Mouse (Mus musculus) neural tube, embryonic 13.5 days (tissue): ENCODE measurements around the gene Rpl36al. TPM values are rescaled to one million over a fixed set of nuclear protein-coding genes. Genes with fewer than 3 reads are reported as not detected.

Experiments used
- ATAC-seq: fragments of 200-750 bp; cut with Nextera tagmentation; 2 replicates; pipeline ENCODE4 v1.8.0; 2017; ENCODE audit warnings: low read depth, mild to moderate bottlenecking, moderate TSS enrichment, moderate library complexity
- H3K27ac ChIP-seq: fragments of 300-500 bp; sonication (generic); replicated peaks from 2 replicates; pipeline ENCODE4 v1.5.1; 2015; ENCODE audit warnings: moderate library complexity, mild to moderate bottlenecking, inconsistent platforms
- H3K27me3 ChIP-seq: fragments of 300-500 bp; sonication (generic); 2 replicates; pipeline ENCODE4 v1.6.1; 2015; ENCODE audit warnings: mild to moderate bottlenecking, inconsistent platforms
- H3K36me3 ChIP-seq: fragments of 300-500 bp; sonication (generic); 2 replicates; pipeline ENCODE4 v1.6.1; 2015; ENCODE audit warnings: mild to moderate bottlenecking, inconsistent platforms
- H3K4me1 ChIP-seq: fragments of 300-500 bp; sonication (generic); replicated peaks from 2 replicates; pipeline ENCODE4 v1.6.1; 2015; ENCODE audit warnings: inconsistent platforms
- H3K4me2 ChIP-seq: fragments of 300-500 bp; sonication (generic); 2 replicates; pipeline ENCODE4 v1.6.1; 2015; ENCODE audit warnings: inconsistent platforms, mild to moderate bottlenecking, moderate library complexity
- H3K4me3 ChIP-seq: fragments of 300-500 bp; sonication (generic); 2 replicates; pipeline ENCODE4 v1.5.1; 2015; ENCODE audit warnings: mild to moderate bottlenecking, inconsistent platforms
- H3K9ac ChIP-seq: fragments of 300-500 bp; sonication (generic); 2 replicates; pipeline ENCODE4 v1.6.1; 2015; ENCODE audit warnings: moderate library complexity, mild to moderate bottlenecking, inconsistent platforms
- H3K9me3 ChIP-seq: fragments of 300-500 bp; sonication (generic); 2 replicates; pipeline ENCODE4 v1.6.1; 2016; ENCODE audit warnings: inconsistent platforms
- WGBS: fragments of 180-500 bp; shearing (Covaris S2); methylation state at CpG from one replicate; pipeline ENCODE4 v1.1.7; 2015; 5-methylcytosine and 5-hydroxymethylcytosine counted together
- polyA plus RNA-seq: library from polyadenylated mRNA; unstranded; fragments of >200 nt; fragmentation: Nextera tagmentation; extraction: Ambion mirVana; gene quantifications from 2 replicates; pipeline ENCODE4 v1.2.1, GENCODE M21; 2015

The Rpl36al gene
- 422 and 474 TPM in 2 replicates for polyA plus RNA-seq

- Histone ChIP-seq H3K4me3 (peak within 1 kb of the TSS; percentile 88), H3K4me2 (peak within 1 kb of the TSS; percentile 96), H3K4me1 (peaks cover 31% of the 10 kb centered on the region), H3K9ac (peak within 1 kb of the TSS; percentile 91), H3K27me3 (no peaks in the 10 kb centered on the region), H3K36me3 (peaks cover 23% of the 10 kb centered on the region; the same call in 1 of the 2 replicates), H3K9me3 (no peaks in the 10 kb centered on the region), H3K27ac (peak within 1 kb of the TSS; percentile 95)
- under 1% methylated on average over 83 of the region's 84 CpGs for WGBS
- ATAC-seq, result peak; percentile 99
These were observed at the start of gene Rpl36al, which contains the start of gene Mgat2 for GRCm38 (mm10) chr12:69183583-69184308. Gene Rpl36al (minus strand): TSS chr12:69184083. Gene Mgat2 (plus strand): TSS chr12:69184157.

GRCm38 (mm10) chr12:69229251-69229650 lies 45.4 kb upstream of the Rpl36al start:
- Histone ChIP-seq H3K36me3 (no peaks in the 10 kb centered on the region), H3K27ac (no peak overlapping the region), H3K4me2 (no peak overlapping the region), H3K9me3 (no peaks in the 10 kb centered on the region), H3K27me3 (no peaks in the 10 kb centered on the region), H3K4me1 (0 out of 2 replicates have a peak, but pooled peaks cover 3% of the 10 kb centered on the region), H3K9ac (no peak overlapping the region), H3K4me3 (no peak overlapping the region)
- 66% methylated on average over 2 of the region's 2 CpGs for WGBS
- no peak for ATAC-seq

DNA sequence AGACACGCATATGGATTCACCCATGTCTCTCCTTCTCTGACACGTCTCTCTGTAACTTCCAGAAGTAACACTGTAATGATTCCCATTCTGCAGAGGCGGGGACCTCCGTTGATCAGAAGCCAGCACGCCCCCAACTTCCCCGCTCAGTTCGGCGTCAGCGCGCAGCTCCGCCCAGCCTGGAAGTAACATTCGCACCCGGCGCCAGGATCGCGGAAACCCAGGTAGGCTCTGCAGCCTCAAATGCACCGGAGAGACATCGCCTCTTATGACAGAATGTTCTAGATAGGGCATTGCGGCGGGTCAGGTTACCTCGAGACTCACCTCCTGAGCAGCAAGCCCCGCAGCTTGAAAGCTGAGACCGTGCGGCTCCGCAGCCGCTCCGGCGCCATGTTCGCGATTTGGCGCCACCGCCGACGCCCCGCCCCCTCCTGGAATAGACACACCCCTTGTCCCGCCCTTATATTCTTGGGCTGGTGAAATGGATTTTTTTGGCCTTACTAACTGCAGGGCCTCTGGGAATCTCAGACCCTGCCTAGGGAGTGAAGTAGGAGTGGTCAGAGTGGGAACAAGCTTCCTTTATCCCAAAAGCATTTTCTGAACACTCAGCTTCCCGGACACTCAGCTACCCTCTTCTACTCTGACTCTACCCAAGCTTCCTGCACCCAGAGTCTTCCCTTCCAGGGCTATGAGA lies 44.0 kb upstream of the Rpl36al start, which contains the start of gene Pole2:
Gene Pole2 (minus strand): TSS at position 420 of the 691 bp plus-strand sequence.
- Histone ChIP-seq H3K4me2 (peak within 1 kb of the TSS; percentile 52), H3K4me1 (0 out of 2 replicates have a peak, but pooled peaks cover 3% of the 10 kb centered on the region), H3K27ac (0 out of 2 replicates have a peak within 1 kb of the TSS, but pooled peaks have one; percentile 25), H3K9ac (peak within 1 kb of the TSS; percentile 59), H3K27me3 (no peaks in the 10 kb centered on the region), H3K4me3 (peak within 1 kb of the TSS; percentile 59), H3K9me3 (no peaks in the 10 kb centered on the region), H3K36me3 (no peaks in the 10 kb centered on the region)
- ATAC-seq, result peak; percentile 96
- under 1% methylated on average over 37 of the region's 37 CpGs for WGBS

DNA sequence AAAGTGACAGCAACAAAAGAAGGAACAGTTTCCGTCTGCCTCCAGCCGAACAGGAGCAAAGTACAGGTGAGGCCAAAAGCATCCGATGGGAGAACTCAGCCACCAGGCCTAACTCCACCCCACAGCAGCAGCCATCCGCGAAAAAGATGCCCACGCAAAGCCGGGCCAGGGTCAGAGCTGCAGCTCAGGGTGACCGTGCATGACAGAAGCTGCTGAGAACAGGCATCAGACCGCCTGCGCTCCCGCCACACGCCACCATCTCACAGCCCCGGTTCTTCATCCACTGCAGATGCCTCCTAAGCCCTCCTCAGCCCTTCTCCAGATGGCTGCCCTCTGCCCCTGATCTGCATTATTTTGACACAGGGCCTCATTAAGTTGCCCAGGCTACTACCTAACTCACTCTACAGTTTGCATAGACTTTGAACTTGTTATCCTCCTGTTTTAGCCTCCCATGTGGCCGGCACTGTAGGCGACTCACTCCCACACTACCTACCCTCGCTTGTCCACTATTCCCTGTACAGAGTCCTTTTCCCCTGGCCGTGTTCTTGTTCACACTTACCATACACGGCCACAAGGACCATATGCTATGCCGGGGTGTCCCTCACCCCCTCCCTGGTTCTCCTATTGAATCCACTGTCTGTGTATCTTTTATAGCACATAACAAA lies 36.9 kb upstream of the Rpl36al start:
- WGBS, result 94% methylated on average over 19 of the region's 19 CpGs

DNA sequence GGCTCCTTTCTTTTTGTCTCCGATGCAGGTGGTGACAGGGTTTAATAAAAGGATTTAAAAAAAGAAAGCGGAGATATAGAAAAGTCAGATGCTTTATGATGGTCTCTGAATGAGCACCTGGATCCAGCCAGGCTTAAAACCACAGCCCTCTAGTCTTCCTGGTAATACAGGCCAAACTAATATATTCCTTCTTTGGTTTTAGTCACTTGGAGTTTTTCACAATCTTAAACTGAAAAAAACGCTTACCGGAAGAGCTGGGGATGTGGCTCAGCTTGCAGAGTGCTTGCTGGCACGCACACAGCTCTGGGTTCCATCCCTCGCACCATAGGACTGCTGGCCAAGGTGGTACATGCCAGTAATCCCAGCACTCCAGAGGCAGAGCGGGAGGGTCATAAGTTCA lies 32.7 kb upstream of the Rpl36al start:
- 93% methylated on average over 7 of the region's 7 CpGs for WGBS
- Histone ChIP-seq H3K4me3 (no peak overlapping the region), H3K36me3 (no peaks in the 10 kb centered on the region), H3K27me3 (no peaks in the 10 kb centered on the region), H3K4me2 (no peak overlapping the region), H3K4me1 (no peaks in the 10 kb centered on the region), H3K9ac (no peak overlapping the region), H3K27ac (no peak overlapping the region), H3K9me3 (no peaks in the 10 kb centered on the region)
- no peak for ATAC-seq

More for the DNA sequence above, 36.9 kb upstream of the Rpl36al start:
- no peak for ATAC-seq
- Histone ChIP-seq H3K27me3 (no peaks in the 10 kb centered on the region), H3K9ac (no peak overlapping the region), H3K4me3 (no peak overlapping the region), H3K27ac (no peak overlapping the region), H3K9me3 (no peaks in the 10 kb centered on the region), H3K36me3 (no peaks in the 10 kb centered on the region), H3K4me2 (no peak overlapping the region), H3K4me1 (no peaks in the 10 kb centered on the region)

- Histone ChIP-seq H3K9me3 (no peaks in the 10 kb centered on the region), H3K27ac (no peak overlapping the region), H3K4me2 (no peak overlapping the region), H3K4me3 (no peak overlapping the region), H3K9ac (no peak overlapping the region), H3K4me1 (no peaks in the 10 kb centered on the region), H3K36me3 (no peaks in the 10 kb centered on the region), H3K27me3 (no peaks in the 10 kb centered on the region)
- 92% methylated on average over 3 of the region's 3 CpGs for WGBS
- no peak for ATAC-seq
These were observed 31.3 kb upstream of the Rpl36al start for GRCm38 (mm10) chr12:69215000-69215785.

GRCm38 (mm10) chr12:69214393-69214792 lies 30.5 kb upstream of the Rpl36al start:
- Histone ChIP-seq H3K27me3 (no peaks in the 10 kb centered on the region), H3K36me3 (no peaks in the 10 kb centered on the region; the same call in 1 of the 2 replicates), H3K27ac (no peak overlapping the region), H3K4me2 (no peak overlapping the region), H3K9me3 (no peaks in the 10 kb centered on the region), H3K4me1 (no peaks in the 10 kb centered on the region), H3K9ac (no peak overlapping the region), H3K4me3 (no peak overlapping the region)
- WGBS, result 95% methylated on average over 7 of the region's 7 CpGs
- no peak for ATAC-seq

DNA sequence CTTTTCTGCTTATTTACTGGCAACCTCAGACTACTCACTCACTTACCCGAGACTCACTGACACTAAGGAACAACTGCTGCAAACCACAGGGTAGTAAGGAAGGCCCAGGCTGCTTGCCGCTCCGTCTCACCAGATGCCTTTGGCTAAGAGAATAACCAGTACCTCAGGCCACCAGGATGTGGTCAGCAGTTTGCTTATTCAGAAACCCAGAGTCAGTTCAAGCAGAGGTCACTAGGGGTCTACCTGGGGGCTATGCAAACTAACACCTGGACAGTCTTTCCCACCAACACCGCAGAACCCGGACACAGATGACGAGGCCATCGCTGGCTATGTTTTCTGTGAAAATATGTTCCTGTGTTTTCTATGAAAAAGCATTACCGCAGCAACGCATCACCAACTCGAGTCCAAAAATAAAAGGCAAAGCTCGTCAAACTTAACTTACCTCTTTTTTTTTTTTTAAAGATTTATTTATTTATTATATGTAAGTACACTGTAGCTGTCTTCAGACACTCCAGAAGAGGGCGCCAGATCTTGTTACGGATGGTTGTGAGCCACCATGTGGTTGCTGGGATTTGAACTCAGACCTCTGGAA lies 29.4 kb upstream of the Rpl36al start:
- H3K4me2 ChIP-seq, result no peak overlapping the region
- H3K27me3 ChIP-seq, result no peaks in the 10 kb centered on the region
- H3K9ac ChIP-seq, result no peak overlapping the region
- no peak for ATAC-seq
- no peak overlapping the region for H3K27ac ChIP-seq
- 96% methylated on average over 13 of the region's 13 CpGs for WGBS
- no peaks in the 10 kb centered on the region for H3K9me3 ChIP-seq
- H3K4me3 ChIP-seq, result no peak overlapping the region
- no peaks in the 10 kb centered on the region; the same call in 1 of the 2 replicates for H3K36me3 ChIP-seq
- no peaks in the 10 kb centered on the region for H3K4me1 ChIP-seq

DNA sequence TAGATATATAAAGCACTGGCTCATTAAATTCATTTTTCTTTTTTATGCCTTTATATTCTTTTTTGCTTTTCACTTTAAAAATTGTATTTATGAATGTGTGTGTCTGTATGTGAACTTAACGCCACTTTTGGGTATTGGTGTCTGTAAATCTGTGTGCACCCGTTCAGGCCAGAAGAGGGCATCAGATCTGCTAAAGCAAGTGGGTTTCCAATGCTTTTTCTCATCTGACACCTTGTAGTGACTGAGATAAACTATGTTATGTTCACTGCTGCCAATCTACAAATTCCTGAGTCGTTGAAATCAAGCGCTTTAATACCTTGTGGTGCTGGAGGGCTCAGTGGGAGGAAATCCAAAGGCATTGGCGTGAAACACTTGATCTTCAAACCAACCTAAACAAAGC lies 27.2 kb upstream of the Rpl36al start:
- no peaks in the 10 kb centered on the region for H3K9me3 ChIP-seq
- H3K27ac ChIP-seq, result no peak overlapping the region
- no peaks in the 10 kb centered on the region; the same call in 1 of the 2 replicates for H3K36me3 ChIP-seq
- no peaks in the 10 kb centered on the region for H3K4me1 ChIP-seq
- no peak overlapping the region for H3K4me3 ChIP-seq
- no peak overlapping the region for H3K9ac ChIP-seq
- no peak overlapping the region for H3K4me2 ChIP-seq
- WGBS, result 86% methylated on average over 5 of the region's 5 CpGs
- no peaks in the 10 kb centered on the region for H3K27me3 ChIP-seq
- ATAC-seq, result no peak

GRCm38 (mm10) chr12:69210056-69210979 lies 26.4 kb upstream of the Rpl36al start:
- Histone ChIP-seq H3K4me2 (no peak overlapping the region), H3K4me3 (no peak overlapping the region), H3K36me3 (no peaks in the 10 kb centered on the region; the same call in 1 of the 2 replicates), H3K27me3 (no peaks in the 10 kb centered on the region), H3K27ac (no peak overlapping the region), H3K9me3 (no peaks in the 10 kb centered on the region), H3K4me1 (no peaks in the 10 kb centered on the region), H3K9ac (no peak overlapping the region)
- no peak for ATAC-seq
- WGBS, result 88% methylated on average over 18 of the region's 18 CpGs
